Mouse (Mus musculus) T-helper 2 cell (primary cell): ENCODE data around the gene Tmem242.

Source experiments
- in situ Hi-C: fragments of 300-600 bp; cut with MboI, MseI; formaldehyde crosslinking; loops from one replicate; pipeline ENCODE4 v1.15.1; 2025; ENCODE audit warnings: high pct_unique_total_duplicates

Gene Tmem242

DNA sequence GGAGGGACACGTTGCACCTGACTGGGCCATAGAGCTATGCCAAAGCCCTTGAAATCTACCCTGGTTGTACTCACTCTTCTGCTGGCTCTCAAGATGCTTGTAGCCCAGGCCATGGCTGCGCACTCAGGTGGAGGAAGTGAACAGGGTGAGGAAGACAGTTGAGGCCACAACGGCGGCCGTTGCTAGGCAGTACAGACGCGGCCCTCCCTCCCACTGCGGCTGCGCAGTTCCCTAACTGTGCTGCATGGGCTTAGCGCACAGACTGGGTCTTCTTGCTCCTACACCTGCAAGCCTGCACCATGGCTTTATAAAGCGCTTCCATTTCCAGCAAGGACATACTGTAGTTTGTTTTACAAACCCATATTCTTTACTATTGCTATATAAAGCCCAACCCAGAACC is 21.5 kb downstream of the Tmem242 start, which contains the start of gene Ldhal6b:
Gene Ldhal6b (minus strand): TSS at position 223 of the 400 bp plus-strand sequence.
- in situ Hi-C loops: loop anchor here (5.0 kb wide), 1 partner anchor 269 kb away; no protein-coding TSS in a partner anchor

DNA sequence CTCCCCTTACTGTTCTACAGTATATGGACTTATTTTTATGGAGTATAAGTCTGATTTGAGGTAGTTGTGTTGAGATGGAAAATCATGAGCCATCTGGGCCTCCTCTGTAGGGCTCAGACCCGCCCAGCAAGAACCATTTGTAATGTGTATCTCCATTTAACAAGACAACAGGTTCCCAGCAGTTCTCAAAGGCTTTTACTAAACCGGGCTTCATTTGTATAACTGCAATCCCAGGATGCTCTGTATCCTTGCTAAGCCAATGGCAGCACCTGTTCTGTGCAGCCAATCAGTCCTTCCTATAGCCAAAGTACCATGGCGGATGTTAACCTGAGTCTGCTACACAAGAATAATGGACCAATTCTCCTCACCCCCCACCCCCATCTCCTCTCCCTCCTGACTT is 23.5 kb downstream of the Tmem242 start:
- in situ Hi-C loops: loop anchor here (5.0 kb wide), 1 partner anchor 271 kb away; no protein-coding TSS in a partner anchor

DNA sequence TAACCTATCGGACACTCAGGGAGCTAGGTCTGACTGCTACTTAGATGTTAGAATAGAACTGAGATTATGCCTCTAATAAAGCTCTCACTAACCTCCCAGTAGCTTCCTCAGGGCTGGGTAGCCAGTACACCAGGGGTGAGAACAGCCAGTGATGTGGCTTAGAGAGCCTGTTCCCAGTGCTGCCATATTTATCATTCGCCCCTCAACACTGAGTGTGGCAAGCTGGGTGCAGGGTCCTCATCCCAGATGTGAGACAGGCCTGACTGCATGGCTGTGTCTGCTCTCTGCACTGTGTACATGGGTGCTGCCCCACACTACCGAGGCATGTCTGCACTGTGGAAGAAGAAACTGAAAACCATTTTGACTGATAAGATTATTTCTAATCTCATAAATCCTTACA is 26.0 kb downstream of the Tmem242 start:
- in situ Hi-C loops: no loop called here

DNA sequence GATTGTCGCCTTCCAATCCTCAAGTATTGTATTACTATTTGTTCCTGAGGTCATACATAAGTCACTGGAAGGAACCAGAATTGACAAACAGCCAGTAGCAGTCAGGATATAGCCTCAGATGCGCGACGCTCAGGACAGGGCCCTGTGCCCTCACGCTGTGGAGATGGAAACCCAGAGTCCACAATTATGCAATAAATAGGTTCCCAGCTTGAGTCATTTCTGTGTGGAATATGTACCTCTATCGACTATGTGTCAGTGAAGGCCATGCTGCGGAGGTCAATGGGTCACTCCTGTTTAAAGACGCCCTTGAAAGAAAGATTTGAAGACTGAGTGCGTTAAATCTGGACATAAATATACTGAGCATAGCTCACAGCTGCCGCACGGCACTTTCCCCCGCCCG is 26.7 kb downstream of the Tmem242 start:
- in situ Hi-C loops: no loop called here

DNA sequence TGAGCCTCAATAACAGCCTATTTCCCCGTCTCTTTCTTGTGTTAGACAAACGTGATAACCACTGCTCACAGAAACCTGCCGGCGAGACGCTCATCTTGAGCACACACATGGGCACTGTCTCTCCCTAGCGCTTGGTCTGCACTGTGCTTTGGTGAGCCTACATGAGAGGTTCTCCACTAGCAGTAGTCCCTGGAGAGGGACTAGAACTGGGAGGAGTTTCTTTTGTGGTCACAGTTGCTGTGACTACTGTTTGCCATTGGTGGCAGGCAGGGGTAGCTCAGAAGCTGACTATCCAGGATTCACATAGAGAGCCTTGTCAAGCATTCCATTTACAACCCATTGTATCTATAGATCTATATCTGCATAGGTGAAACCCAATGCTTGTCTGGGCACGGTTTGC is 27.3 kb downstream of the Tmem242 start:
- in situ Hi-C loops: no loop called here

DNA sequence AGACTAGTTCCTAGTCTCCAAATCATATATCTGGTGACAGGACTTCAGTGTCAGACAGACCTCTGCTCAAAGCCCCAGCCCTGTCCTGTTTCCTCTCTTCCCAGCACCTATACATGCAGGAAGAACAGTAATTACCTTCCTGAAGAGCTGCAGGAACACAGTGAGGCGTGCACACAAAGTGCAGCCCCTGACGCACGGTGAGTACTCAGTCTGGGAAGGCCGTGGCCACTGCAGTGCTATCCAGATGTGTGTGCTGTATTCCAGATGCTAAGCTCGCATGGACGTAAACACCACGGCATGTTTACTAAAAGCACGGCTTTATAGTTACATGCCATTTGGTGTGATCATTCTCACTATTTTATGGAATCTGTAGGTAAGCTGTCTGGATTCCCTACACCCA is 27.8 kb downstream of the Tmem242 start:
- in situ Hi-C loops: no loop called here

DNA sequence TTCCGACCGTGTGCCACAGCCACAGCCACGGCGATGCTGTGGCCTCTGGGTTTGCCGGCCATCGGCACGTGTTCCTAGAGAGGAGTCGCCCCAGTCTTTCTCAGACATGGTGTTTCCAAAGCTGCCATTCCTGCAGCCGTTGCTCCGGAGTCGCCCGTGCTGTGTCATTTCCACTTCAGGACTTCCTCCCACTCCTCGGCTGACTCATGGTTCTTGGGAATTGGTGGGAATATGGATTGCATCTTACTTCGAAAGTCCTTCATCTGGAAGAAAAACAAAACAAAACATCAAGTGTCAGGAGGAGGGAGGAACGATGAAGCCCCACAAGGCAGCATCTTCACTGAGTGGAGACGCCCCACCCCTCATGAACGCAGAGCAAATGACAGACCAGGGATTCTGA is 28.9 kb downstream of the Tmem242 start:
- in situ Hi-C loops: no loop called here

DNA sequence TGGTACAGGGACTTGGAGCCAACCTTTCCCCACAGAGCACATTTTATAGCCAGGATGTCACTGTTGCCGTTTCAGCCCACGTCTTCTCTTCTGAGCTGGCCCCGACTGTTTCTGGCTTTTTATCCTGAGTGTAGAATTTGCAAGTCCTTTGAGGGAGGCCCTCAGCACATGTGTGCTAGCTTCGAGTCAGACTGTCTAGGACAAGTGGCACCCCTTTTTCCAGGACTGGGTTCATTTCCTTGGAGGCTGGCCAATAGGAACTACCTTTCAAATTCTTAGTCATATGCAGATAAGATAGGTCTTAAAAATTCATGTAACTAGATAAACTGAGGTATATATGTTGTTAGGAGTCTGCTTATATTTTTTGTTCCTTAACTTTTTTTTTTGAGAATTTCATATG is 29.7 kb downstream of the Tmem242 start:
- in situ Hi-C loops: no loop called here

DNA sequence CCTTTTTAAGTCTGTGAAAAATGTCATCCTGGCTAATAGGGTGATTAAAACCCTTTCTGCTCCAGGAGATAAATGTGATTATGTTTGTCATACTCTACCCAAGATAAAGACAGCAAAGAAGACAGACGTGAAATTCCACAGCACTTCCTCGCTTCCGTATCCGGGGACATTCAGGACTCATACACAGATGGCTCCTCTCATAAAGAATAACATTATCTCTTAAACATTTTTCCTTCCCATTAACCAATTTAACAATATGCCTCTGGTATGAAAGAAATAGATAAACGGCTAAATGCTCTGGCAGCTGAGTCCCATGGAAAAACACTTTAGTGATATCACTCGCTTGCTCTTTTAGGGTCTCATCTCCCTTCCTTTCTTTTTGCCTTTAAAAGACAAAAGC is 33.0 kb downstream of the Tmem242 start:
- in situ Hi-C loops: no loop called here

DNA sequence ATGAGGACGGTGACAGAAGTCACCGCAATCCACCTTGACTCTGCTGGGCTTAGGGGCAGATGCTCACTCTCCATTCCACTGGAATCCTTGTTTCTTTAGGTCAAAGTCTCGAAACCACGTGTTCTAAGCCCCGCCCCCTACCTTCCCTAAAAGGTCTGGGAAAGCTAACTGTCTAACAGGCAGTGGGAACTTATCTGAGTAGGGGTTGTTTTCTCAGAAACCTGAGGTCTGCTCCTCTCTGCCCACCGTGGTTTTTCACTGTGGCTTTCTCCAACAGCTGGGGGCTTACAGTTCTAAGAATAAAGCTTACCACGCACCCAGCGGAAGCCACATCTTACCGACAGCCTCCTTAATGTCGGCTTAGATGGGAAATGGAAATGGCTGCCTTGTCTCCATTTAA is 33.5 kb downstream of the Tmem242 start:
- in situ Hi-C loops: no loop called here

DNA sequence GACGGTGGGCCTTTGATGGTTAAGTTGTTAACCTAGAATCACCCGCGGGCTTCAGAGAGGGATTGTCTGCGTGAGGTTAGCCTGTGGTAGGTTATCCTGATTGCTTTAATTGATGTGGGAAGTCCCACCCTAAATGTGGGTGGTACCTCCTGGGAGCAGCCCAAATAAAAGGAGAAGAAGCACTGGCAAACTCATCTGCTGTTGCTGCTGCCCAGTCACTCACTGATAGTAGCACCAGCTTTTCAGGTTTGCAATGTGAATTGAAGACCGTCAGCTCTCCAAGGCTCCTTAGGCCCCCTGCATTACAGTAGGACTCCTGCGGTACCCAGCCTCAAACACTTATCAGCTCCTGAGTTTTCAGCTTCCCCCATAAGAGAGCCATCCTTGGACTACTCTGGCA is 36.2 kb downstream of the Tmem242 start:
- in situ Hi-C loops: loop anchor here (5.0 kb wide), 1 partner anchor 33 kb away; no protein-coding TSS in a partner anchor

DNA sequence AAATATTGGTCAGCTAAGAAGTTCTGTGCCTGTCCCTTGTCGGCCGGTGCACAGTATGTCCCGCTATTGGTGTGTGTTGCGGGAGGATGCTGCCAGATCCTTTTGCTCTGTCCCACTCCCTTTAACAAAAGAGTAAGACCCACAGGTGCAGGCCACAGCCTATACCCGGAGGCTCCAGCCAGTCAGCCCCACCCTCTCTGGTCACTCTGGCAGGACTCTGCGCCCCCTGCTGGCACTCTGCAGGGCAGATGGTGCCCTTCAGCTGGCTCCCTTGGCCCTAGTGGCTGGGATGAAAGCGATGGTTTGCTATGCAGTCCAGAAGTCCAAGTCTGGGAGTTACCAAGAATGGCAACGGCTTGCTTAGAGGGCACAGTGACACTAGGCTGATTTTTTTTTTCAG is 37.4 kb downstream of the Tmem242 start:
- in situ Hi-C loops: loop anchor here (5.0 kb wide), 1 partner anchor 35 kb away; no protein-coding TSS in a partner anchor

- in situ Hi-C loops: loop anchor here (5.0 kb wide), 1 partner anchor 35 kb away; no protein-coding TSS in a partner anchor
Observed at GRCm38 (mm10) chr17:5402069-5402468, 38.0 kb downstream of the Tmem242 start.

GRCm38 (mm10) chr17:5401288-5401687 is 38.8 kb downstream of the Tmem242 start:
- in situ Hi-C loops: loop anchor here (5.0 kb wide), 1 partner anchor 36 kb away; no protein-coding TSS in a partner anchor

DNA sequence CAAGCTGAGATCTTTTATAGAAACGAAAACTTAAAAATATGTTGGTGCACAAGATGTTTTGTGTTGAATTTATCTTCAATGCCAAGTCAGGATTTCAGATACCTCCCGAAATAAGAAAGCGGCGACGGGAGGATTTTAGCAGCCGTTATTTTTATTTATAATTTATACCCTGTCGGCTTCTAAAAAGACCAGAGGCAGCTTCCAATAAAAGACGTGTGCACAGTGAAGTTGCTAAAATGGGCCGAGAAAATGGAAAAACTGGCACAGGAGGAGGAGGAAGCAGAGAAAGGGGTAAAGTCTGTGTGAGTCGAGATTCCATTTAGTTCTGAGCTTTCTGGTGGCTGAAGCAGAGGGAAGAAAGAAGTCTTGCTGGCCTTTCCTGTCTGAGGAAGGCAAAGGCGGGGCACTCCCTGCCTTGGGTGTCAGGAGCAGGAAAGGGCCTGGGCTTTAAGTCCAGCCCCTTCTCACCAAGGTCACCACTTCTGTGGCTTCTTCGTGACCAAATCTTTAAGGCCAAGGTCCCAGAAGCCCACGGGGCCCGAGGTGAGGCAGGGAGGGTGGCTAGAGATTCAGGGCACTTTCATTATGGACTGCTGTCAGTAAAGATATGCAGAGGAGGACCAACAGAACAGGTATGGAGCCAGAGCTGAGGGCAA is 39.5 kb downstream of the Tmem242 start:
- in situ Hi-C loops: loop anchor here (5.0 kb wide), 1 partner anchor 37 kb away; no protein-coding TSS in a partner anchor

DNA sequence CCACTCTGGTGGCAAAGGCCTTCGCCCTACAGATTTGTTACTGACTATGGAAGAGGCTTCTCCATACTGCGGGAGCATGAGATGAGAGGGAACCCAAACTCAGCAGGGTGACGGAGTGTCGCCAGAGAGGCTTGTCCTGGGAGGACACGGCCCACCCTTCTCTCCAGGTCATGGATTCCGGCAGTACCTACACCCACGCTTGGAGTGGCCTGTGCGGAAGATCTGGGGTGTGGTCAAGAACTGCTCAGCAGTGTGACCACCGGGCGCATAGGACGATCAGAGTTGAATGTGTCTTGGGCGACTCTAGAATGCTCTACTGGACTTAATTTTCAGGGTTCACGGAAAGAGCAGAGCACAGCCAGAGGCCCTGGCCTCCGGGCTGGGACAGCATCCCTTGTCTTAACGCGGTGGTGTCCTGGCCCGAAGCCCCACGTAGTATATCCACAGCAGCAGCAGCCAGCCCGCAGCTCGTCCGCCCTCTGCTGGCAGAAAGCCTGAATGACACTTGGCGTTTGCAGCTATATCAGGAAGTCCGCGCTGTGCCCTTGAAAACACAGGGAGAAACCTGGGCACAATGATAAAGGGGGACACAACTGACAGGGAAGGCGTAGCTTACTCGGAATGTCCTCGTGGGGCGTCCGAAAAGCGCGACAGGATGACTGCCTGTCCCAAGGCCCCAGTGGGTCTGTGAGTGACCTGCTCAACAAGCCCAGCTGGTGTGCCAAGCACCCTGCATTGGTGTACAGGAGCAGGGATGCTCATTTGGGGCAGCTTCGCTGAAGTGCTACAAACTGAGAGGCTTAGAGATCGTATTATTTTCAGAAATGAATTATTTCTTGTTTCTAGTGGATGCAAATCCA is 42.7 kb downstream of the Tmem242 start:
- in situ Hi-C loops: no loop called here

GRCm38 (mm10) chr17:5396213-5396612 is 43.8 kb downstream of the Tmem242 start:
- in situ Hi-C loops: no loop called here

GRCm38 (mm10) chr17:5395454-5396205 is 44.4 kb downstream of the Tmem242 start:
- in situ Hi-C loops: no loop called here

DNA sequence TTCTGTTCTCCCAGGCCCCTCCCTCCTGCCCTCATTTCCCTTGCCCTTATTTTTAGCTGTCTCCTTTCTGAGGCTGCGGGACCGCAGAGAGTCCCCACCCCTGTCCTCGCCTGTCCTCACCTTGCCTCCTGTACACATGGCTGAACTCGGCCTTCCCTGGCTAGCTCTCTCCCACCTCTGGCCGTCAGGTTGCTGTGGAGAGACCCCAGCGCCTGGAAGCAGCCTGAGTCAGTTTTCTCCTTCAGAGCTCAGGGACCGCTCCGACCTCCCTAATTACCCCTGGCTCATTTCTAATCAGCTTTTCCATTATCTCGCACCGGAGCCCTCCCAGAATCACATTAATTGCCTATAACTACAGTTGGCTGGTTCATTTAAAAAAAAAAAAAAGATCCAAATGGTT is 49.4 kb downstream of the Tmem242 start:
- in situ Hi-C loops: no loop called here

DNA sequence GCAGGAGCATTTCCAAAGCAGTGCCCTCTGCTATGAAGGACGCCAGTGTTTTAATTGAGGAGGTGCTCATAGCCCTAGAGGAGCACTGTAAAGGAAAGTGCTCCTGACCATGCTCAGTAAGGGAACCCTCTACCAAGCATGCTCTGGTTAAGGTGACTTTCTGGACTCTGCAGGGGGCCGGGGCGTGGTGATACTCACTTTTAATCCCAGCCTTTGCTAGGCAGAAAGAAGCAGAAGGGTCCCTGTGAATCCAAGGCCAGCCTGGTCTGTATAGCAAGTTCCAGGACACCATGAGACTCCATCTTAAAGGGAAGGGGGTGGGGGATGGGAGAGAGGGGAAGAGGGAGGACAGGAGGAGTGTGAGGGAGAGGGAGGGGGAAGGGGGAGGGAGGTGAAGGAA is 51.7 kb downstream of the Tmem242 start:
- in situ Hi-C loops: no loop called here

DNA sequence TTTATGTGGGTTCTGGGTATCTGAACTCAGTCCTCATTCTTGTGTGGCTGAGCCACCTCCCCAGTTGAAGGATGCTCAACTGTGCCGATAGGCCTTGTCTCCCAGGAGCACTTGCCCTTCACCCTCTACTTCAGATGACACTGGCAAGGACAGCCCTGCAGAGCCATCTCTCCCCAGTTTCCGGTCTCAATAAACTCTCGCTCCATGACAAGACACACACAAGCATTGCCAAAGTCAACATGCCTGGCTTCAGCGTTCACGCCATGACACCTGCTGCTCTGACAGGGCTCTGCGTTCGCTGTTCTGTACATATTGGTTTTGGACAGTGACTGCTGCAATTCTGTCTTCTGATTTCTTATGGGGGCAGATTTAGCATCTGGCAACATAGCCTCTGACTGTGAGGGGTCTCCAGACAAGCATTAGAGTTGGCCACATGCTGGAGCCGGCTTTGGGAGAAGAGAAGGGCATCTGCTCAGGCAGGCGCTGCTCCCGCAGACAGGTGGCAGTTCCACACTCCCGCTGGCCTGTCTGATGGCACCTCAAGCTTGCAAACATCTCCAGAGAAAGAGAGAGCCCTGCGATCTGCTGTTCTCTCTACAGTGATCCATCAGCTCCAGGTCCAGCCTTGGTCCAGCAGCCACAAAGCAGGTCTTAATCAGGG is 53.0 kb downstream of the Tmem242 start:
- in situ Hi-C loops: no loop called here
